Mouse (Mus musculus): ENCODE results near the gene Scamp1. TPM values are rescaled to one million over a fixed set of nuclear protein-coding genes. Genes with fewer than 3 reads are reported as not detected.

Gene Scamp1
- polyA plus RNA-seq, 1 experiment from 2014 or later: 29.3 TPM

- Histone ChIP-seq H3K4me1 (replicated peaks) (no peaks in the 10 kb centered on the region), H3K4me2 (replicated peaks) (no peak overlapping the region), H3K4me3 (replicated peaks) (no peak overlapping the region), H3K27ac (no peak overlapping the region), H3K9ac (no peak overlapping the region), H3K27me3 (replicated peaks) (no peaks in the 10 kb centered on the region), H3K36me3 (peaks cover 6% of the 10 kb centered on the region; the same call in 1 of the 2 replicates), H3K9me3 (no peaks in the 10 kb centered on the region)
- ATAC-seq: no peak
These were observed 76.8 kb downstream of the Scamp1 start for GRCm38 (mm10) chr13:94208892-94209291.

- no peak overlapping the region for H3K9ac ChIP-seq
- H3K4me3 ChIP-seq (replicated peaks): no peak overlapping the region
- no peaks in the 10 kb centered on the region for H3K4me1 ChIP-seq (replicated peaks)
- peaks cover 8% of the 10 kb centered on the region; the same call in 1 of the 2 replicates for H3K36me3 ChIP-seq
- WGBS: 91% methylated on average over 16 of the region's 16 CpGs
- no peak overlapping the region for H3K27ac ChIP-seq
- no peak overlapping the region for H3K4me2 ChIP-seq (replicated peaks)
- H3K9me3 ChIP-seq: no peaks in the 10 kb centered on the region
- H3K27me3 ChIP-seq (replicated peaks): no peaks in the 10 kb centered on the region
- ATAC-seq: no peak
These were observed 77.7 kb downstream of the Scamp1 start for GRCm38 (mm10) chr13:94207973-94208372.

GRCm38 (mm10) chr13:94205234-94205633 lies 80.4 kb downstream of the Scamp1 start:
- Histone ChIP-seq H3K9ac (no peak overlapping the region), H3K4me3 (replicated peaks) (no peak overlapping the region), H3K9me3 (no peaks in the 10 kb centered on the region), H3K27ac (no peak overlapping the region), H3K4me1 (replicated peaks) (no peaks in the 10 kb centered on the region), H3K27me3 (replicated peaks) (no peaks in the 10 kb centered on the region), H3K36me3 (peaks cover 8% of the 10 kb centered on the region; the same call in 1 of the 2 replicates), H3K4me2 (replicated peaks) (no peak overlapping the region)
- WGBS: 11% methylated on average over 6 of the region's 6 CpGs
- ATAC-seq: peak; percentile 86

- H3K4me2 ChIP-seq (replicated peaks): no peak overlapping the region
- no peaks in the 10 kb centered on the region for H3K4me1 ChIP-seq (replicated peaks)
- no peak for ATAC-seq
- no peak overlapping the region for H3K9ac ChIP-seq
- H3K27me3 ChIP-seq (replicated peaks): no peaks in the 10 kb centered on the region
- no peaks in the 10 kb centered on the region for H3K9me3 ChIP-seq
- no peak overlapping the region for H3K27ac ChIP-seq
- no peak overlapping the region for H3K4me3 ChIP-seq (replicated peaks)
- WGBS: 30% methylated on average over 8 of the region's 8 CpGs
- H3K36me3 ChIP-seq: 0 out of 2 replicates have a peak, but pooled peaks cover 3% of the 10 kb centered on the region
These were observed 85.8 kb downstream of the Scamp1 start for GRCm38 (mm10) chr13:94199829-94200228.

GRCm38 (mm10) chr13:94198616-94199015 lies 87.0 kb downstream of the Scamp1 start:
- Histone ChIP-seq H3K9ac (no peak overlapping the region), H3K36me3 (no peaks in the 10 kb centered on the region), H3K27me3 (replicated peaks) (no peaks in the 10 kb centered on the region), H3K4me3 (replicated peaks) (no peak overlapping the region), H3K4me1 (replicated peaks) (no peaks in the 10 kb centered on the region), H3K9me3 (no peaks in the 10 kb centered on the region), H3K4me2 (replicated peaks) (no peak overlapping the region), H3K27ac (no peak overlapping the region)
- 82% methylated on average over 6 of the region's 6 CpGs for WGBS
- ATAC-seq: no peak

GRCm38 (mm10) chr13:94193227-94193626 lies 92.4 kb downstream of the Scamp1 start:
- WGBS: 74% methylated on average over 4 of the region's 4 CpGs
- Histone ChIP-seq H3K36me3 (no peaks in the 10 kb centered on the region), H3K9ac (no peak overlapping the region), H3K4me2 (replicated peaks) (no peak overlapping the region), H3K27ac (no peak overlapping the region), H3K4me1 (replicated peaks) (peaks cover 9% of the 10 kb centered on the region; the same call in 1 of the 2 replicates), H3K9me3 (no peaks in the 10 kb centered on the region), H3K4me3 (replicated peaks) (no peak overlapping the region), H3K27me3 (replicated peaks) (no peaks in the 10 kb centered on the region)
- ATAC-seq: peak; percentile 76

- H3K27ac ChIP-seq: peak overlapping the region; percentile 10; the same call in 1 of the 2 replicates
- H3K9me3 ChIP-seq: no peaks in the 10 kb centered on the region
- no peak overlapping the region for H3K4me2 ChIP-seq (replicated peaks)
- ATAC-seq: peak; percentile 74
- H3K36me3 ChIP-seq: no peaks in the 10 kb centered on the region
- WGBS: 88% methylated on average over 1 of the region's 1 CpGs
- no peak overlapping the region for H3K9ac ChIP-seq
- no peaks in the 10 kb centered on the region for H3K27me3 ChIP-seq (replicated peaks)
- H3K4me1 ChIP-seq (replicated peaks): peaks cover 9% of the 10 kb centered on the region; the same call in 1 of the 2 replicates
- no peak overlapping the region for H3K4me3 ChIP-seq (replicated peaks)
These were observed 95.3 kb downstream of the Scamp1 start for GRCm38 (mm10) chr13:94190386-94190785.

GRCm38 (mm10) chr13:94188200-94189086 lies 97.2 kb downstream of the Scamp1 start:
- Histone ChIP-seq H3K9me3 (no peaks in the 10 kb centered on the region), H3K4me2 (replicated peaks) (no peak overlapping the region), H3K27ac (no peak overlapping the region), H3K36me3 (no peaks in the 10 kb centered on the region), H3K9ac (no peak overlapping the region), H3K27me3 (replicated peaks) (no peaks in the 10 kb centered on the region), H3K4me3 (replicated peaks) (no peak overlapping the region), H3K4me1 (replicated peaks) (peaks cover 9% of the 10 kb centered on the region; the same call in 1 of the 2 replicates)
- WGBS: 65% methylated on average over 10 of the region's 10 CpGs
- ATAC-seq: no peak

GRCm38 (mm10) chr13:94185631-94186030 lies 100.0 kb downstream of the Scamp1 start:
- no peak overlapping the region for H3K4me3 ChIP-seq (replicated peaks)
- ATAC-seq: no peak
- H3K4me1 ChIP-seq (replicated peaks): peaks cover 2% of the 10 kb centered on the region; the same call in 1 of the 2 replicates
- H3K36me3 ChIP-seq: no peaks in the 10 kb centered on the region
- 94% methylated on average over 5 of the region's 6 CpGs for whole genome bisulfite sequencing
- no peaks in the 10 kb centered on the region for H3K9me3 ChIP-seq
- H3K9ac ChIP-seq: no peak overlapping the region
- no peaks in the 10 kb centered on the region for H3K27me3 ChIP-seq (replicated peaks)
- H3K4me2 ChIP-seq (replicated peaks): no peak overlapping the region
- no peak overlapping the region for H3K27ac ChIP-seq

- Histone ChIP-seq H3K4me3 (replicated peaks) (no peak overlapping the region), H3K27ac (no peak overlapping the region), H3K27me3 (replicated peaks) (no peaks in the 10 kb centered on the region), H3K9ac (no peak overlapping the region), H3K4me2 (replicated peaks) (no peak overlapping the region), H3K9me3 (no peaks in the 10 kb centered on the region), H3K4me1 (replicated peaks) (no peaks in the 10 kb centered on the region), H3K36me3 (no peaks in the 10 kb centered on the region)
- no peak for ATAC-seq
- 86% methylated on average over 10 of the region's 10 CpGs for WGBS
These were observed 100.8 kb downstream of the Scamp1 start for GRCm38 (mm10) chr13:94184726-94185456.

GRCm38 (mm10) chr13:94183372-94184021 lies 102.2 kb downstream of the Scamp1 start:
- Histone ChIP-seq H3K36me3 (no peaks in the 10 kb centered on the region), H3K9ac (no peak overlapping the region), H3K27ac (no peak overlapping the region), H3K27me3 (replicated peaks) (no peaks in the 10 kb centered on the region), H3K4me3 (replicated peaks) (no peak overlapping the region), H3K9me3 (no peaks in the 10 kb centered on the region), H3K4me1 (replicated peaks) (no peaks in the 10 kb centered on the region), H3K4me2 (replicated peaks) (no peak overlapping the region)
- ATAC-seq: no peak
- WGBS: 71% methylated on average over 8 of the region's 8 CpGs

GRCm38 (mm10) chr13:94182026-94182425 lies 103.6 kb downstream of the Scamp1 start:
- no peaks in the 10 kb centered on the region for H3K36me3 ChIP-seq
- ATAC-seq: peak; percentile 72
- no peak overlapping the region for H3K4me3 ChIP-seq (replicated peaks)
- no peak overlapping the region for H3K9ac ChIP-seq
- WGBS: 76% methylated on average over 5 of the region's 5 CpGs
- H3K27ac ChIP-seq: no peak overlapping the region
- H3K4me1 ChIP-seq (replicated peaks): 0 out of 2 replicates have a peak, but pooled peaks cover 4% of the 10 kb centered on the region
- H3K27me3 ChIP-seq (replicated peaks): no peaks in the 10 kb centered on the region
- no peaks in the 10 kb centered on the region for H3K9me3 ChIP-seq
- H3K4me2 ChIP-seq (replicated peaks): no peak overlapping the region
